Mouse (Mus musculus) lung, postnatal 0 days (tissue): ENCODE results near the gene Cyp11a1. TPM values are rescaled to one million over a fixed set of nuclear protein-coding genes. Genes with fewer than 3 reads are reported as not detected.
A peak's percentile ranks its signal among the peaks of the same experiment; 100 is the strongest.

Source experiments
- ATAC-seq: fragments of 200-750 bp; cut with Nextera tagmentation; 2 replicates; pipeline ENCODE4 v1.8.0; 2017; ENCODE audit warnings: moderate library complexity
- DNase-seq: peaks from one replicate; pipeline ENCODE4 v3.0.0-alpha.2; 2016; ENCODE audit warnings: low spot score
- H3K27ac ChIP-seq: fragments of 300-500 bp; sonication (generic); 2 replicates; pipeline ENCODE4 v1.5.1; 2014; ENCODE audit warnings: antibody characterized with exemption, mild to moderate bottlenecking, low read length, mixed read lengths
- H3K27me3 ChIP-seq: fragments of 300-500 bp; sonication (generic); replicated peaks from 2 replicates; pipeline ENCODE4 v1.6.1; 2014; ENCODE audit warnings: low read length, mixed read lengths; ENCODE audit not compliant: insufficient read depth
- H3K36me3 ChIP-seq: fragments of 300-500 bp; sonication (generic); 2 replicates; pipeline ENCODE4 v1.6.1; 2014; ENCODE audit warnings: low read length, mixed read lengths; ENCODE audit not compliant: insufficient read depth
- H3K4me1 ChIP-seq: fragments of 300-500 bp; sonication (generic); 2 replicates; pipeline ENCODE4 v1.6.1; 2014; ENCODE audit warnings: antibody characterized with exemption, low read depth, low read length, mixed read lengths; ENCODE audit not compliant: insufficient read depth
- H3K4me2 ChIP-seq: fragments of 300-500 bp; sonication (generic); replicated peaks from 2 replicates; pipeline ENCODE4 v1.6.1; 2014; ENCODE audit warnings: low read depth, mild to moderate bottlenecking, low read length, moderate library complexity, mixed read lengths
- H3K4me3 ChIP-seq: fragments of 300-500 bp; sonication (generic); 2 replicates; pipeline ENCODE4 v1.5.1; 2014; ENCODE audit warnings: low read depth, low read length
- H3K9ac ChIP-seq: fragments of 300-500 bp; sonication (generic); replicated peaks from 2 replicates; pipeline ENCODE4 v1.6.1; 2014; ENCODE audit warnings: low read depth, mild to moderate bottlenecking
- H3K9me3 ChIP-seq: fragments of 300-500 bp; sonication (generic); 2 replicates; pipeline ENCODE4 v1.6.1; 2016; ENCODE audit warnings: low read length, mixed read lengths
- CTCF ChIP-seq: IDR thresholded peaks from 2 replicates; pipeline ENCODE4 v1.5.1; 2016; ENCODE audit warnings: antibody characterized with exemption, mild to moderate bottlenecking
- EP300 ChIP-seq: IDR thresholded peaks from 2 replicates; pipeline ENCODE4 v1.6.1; 2016; ENCODE audit warnings: antibody characterized with exemption, mild to moderate bottlenecking, control low read depth
- WGBS: fragments of 180-500 bp; shearing (Covaris S2); extraction: QIAGEN DNeasy Blood & Tissue Kit; methylation state at CpG from one replicate; pipeline ENCODE4 v1.1.7; 2014; 5-methylcytosine and 5-hydroxymethylcytosine counted together
- polyA plus RNA-seq: library from polyadenylated mRNA; unstranded; fragments of >200 nt; fragmentation: Nextera tagmentation; extraction: Ambion mirVana; gene quantifications from 2 replicates; pipeline ENCODE4 v1.2.1, GENCODE M21; 2015

Cyp11a1 gene
- polyA plus RNA-seq, 1 experiment from 2014 or later: 1.2 TPM

- Histone ChIP-seq H3K4me2 (no peak overlapping the region), H3K4me1 (0 out of 2 replicates have a peak, but pooled peaks cover 5% of the 10 kb centered on the region), H3K36me3 (no peaks in the 10 kb centered on the region), H3K27me3 (no peaks in the 10 kb centered on the region), H3K9me3 (no peaks in the 10 kb centered on the region), H3K9ac (no peak overlapping the region), H3K27ac (no peak overlapping the region), H3K4me3 (no peak overlapping the region)
- no peak for TF ChIP-seq CTCF
- TF ChIP-seq EP300: no peak
- no peak for ATAC-seq
- 37% methylated on average over 2 of the region's 2 CpGs for WGBS
- DNase-seq: no peak
These were observed 6.5 kb upstream of the Cyp11a1 start for GRCm38 (mm10) chr9:57999676-58000075.

DNA sequence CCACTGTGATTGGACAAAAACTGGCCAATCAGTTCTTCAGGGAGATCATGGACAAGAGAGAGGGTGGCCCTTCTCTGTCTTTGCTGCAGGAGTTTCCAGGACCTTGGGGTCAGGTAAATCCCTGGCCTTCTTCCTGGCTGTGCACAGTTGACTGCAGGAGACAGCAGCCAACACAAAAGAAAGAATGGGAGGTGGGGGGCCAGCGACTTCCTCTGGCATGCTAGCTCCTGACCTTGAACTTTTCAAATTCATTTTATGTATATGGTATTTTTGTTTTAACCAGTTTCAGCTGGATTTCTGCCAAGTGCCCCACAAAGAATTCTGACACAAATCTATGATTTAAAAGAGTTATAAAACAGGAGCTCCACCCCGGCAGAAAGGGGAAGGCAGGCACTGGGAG, 2.9 kb upstream of the Cyp11a1 start:
- DNase-seq: no peak
- no peak overlapping the region for H3K9ac ChIP-seq

DNA sequence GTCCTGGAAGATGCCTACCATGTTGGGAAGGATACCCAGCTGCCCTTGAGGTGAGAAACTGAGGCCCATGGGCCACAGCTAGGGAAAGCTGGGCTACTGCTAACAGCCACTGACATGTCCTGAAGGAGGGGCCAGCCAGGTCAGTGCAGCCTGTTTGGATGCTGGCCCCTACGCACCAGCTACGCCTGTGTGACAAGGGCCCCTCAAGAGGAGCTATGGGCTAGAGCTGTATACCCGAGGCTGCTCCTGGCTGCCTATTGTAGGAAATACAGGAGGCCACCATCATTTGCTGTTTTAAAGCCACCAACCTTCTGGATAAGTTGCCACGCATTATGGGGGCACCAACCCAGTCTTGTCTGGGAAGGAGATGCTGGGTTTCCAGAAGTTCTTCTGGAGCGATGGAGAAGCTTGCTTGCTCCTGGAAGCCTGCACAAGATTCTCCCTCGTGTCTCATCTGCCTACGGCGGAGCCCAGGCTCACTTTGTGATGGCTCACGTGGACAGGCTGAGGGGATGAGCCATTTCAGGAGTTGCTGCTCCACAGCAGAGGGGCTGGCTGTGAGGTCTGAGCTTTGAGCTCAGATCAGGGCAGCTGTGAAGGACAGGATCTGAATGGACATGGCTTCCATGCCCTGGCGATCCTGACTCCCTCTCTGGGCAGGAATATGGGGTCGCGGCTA, 2.3 kb downstream of the Cyp11a1 start:
- TF ChIP-seq EP300: no peak
- no peak for TF ChIP-seq CTCF
- DNase-seq (no peak), ATAC-seq (no peak)
- H3K9me3 ChIP-seq: no peaks in the 10 kb centered on the region
- H3K4me3 ChIP-seq: no peak overlapping the region
- H3K27ac ChIP-seq: no peak overlapping the region
- no peak overlapping the region for H3K9ac ChIP-seq
- H3K36me3 ChIP-seq: no peaks in the 10 kb centered on the region
- H3K27me3 ChIP-seq: no peaks in the 10 kb centered on the region
- 71% methylated on average over 12 of the region's 12 CpGs for WGBS
- no peak overlapping the region for H3K4me2 ChIP-seq
- no peaks in the 10 kb centered on the region for H3K4me1 ChIP-seq

More for the DNA sequence above, 2.9 kb upstream of the Cyp11a1 start:
- no peak overlapping the region for H3K27ac ChIP-seq
- H3K27me3 ChIP-seq: no peaks in the 10 kb centered on the region
- no peak overlapping the region for H3K4me2 ChIP-seq
- no peak overlapping the region for H3K4me3 ChIP-seq
- TF ChIP-seq EP300 (no peak), CTCF (no peak)
- whole genome bisulfite sequencing: 12% methylated on average over 2 of the region's 2 CpGs
- no peaks in the 10 kb centered on the region for H3K9me3 ChIP-seq
- H3K36me3 ChIP-seq: no peaks in the 10 kb centered on the region
- no peaks in the 10 kb centered on the region for H3K4me1 ChIP-seq
- no peak for ATAC-seq

DNA sequence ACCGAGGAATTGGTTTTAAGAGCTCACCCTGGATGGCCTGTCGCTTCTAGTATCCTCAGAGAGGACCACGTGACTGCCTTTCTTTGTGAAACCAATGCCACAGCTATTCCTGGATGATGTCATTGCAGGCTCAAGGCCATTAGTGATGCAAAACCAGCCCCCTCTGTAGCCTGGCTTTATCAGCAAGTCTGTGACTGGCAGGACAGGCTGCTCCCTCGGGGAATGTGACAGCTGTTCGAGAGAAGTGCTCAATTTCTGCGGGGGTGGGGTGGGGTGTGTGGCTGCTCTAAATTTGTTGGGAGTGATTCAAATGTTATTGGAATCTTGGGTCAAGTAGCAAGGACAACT, 2.8 kb downstream of the Cyp11a1 start:
- no peaks in the 10 kb centered on the region for H3K27me3 ChIP-seq
- H3K9ac ChIP-seq: no peak overlapping the region
- H3K4me3 ChIP-seq: no peak overlapping the region
- TF ChIP-seq CTCF: no peak
- no peak for TF ChIP-seq EP300
- WGBS: 10% methylated on average over 6 of the region's 6 CpGs
- ATAC-seq (peak; percentile 68), DNase-seq (peak; percentile 66)
- no peak overlapping the region for H3K27ac ChIP-seq
- H3K36me3 ChIP-seq: no peaks in the 10 kb centered on the region
- H3K9me3 ChIP-seq: no peaks in the 10 kb centered on the region
- no peaks in the 10 kb centered on the region for H3K4me1 ChIP-seq
- H3K4me2 ChIP-seq: no peak overlapping the region

GRCm38 (mm10) chr9:58009588-58009987, 3.4 kb downstream of the Cyp11a1 start:
- DNase-seq (no peak), ATAC-seq (no peak)
- Histone ChIP-seq H3K27ac (no peak overlapping the region), H3K4me2 (no peak overlapping the region), H3K4me1 (no peaks in the 10 kb centered on the region), H3K9ac (no peak overlapping the region), H3K9me3 (no peaks in the 10 kb centered on the region), H3K36me3 (no peaks in the 10 kb centered on the region), H3K27me3 (no peaks in the 10 kb centered on the region), H3K4me3 (no peak overlapping the region)
- WGBS: 60% methylated on average over 3 of the region's 3 CpGs
- TF ChIP-seq CTCF: no peak; the same call in 1 of the 2 replicates
- no peak for TF ChIP-seq EP300

DNA sequence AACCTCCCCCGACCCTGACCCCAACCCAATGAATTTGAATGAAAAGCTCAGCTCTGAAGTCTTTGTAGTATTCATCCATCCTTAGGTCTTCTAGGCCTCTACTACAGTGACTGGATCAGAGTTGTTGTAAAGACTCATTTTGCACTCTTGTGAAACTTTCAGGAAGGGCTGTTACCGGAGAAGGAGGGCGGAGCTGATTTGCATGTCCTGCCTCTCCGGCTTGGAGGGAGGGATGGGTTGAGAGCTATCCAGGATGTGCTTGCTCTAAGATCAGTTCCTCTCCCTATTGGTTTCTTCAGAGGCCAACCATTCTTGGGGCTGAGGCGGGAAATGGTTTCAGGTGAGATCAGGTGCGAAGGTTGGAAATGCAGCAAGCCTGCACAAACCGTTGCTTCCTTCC, 4.8 kb downstream of the Cyp11a1 start:
- no peaks in the 10 kb centered on the region for H3K9me3 ChIP-seq
- ATAC-seq (no peak), DNase-seq (peak; percentile 67)
- no peak overlapping the region for H3K4me2 ChIP-seq
- H3K27ac ChIP-seq: no peak overlapping the region
- no peaks in the 10 kb centered on the region for H3K36me3 ChIP-seq
- 30% methylated on average over 7 of the region's 7 CpGs for WGBS
- H3K9ac ChIP-seq: no peak overlapping the region
- H3K27me3 ChIP-seq: no peaks in the 10 kb centered on the region
- TF ChIP-seq CTCF: no peak
- no peak for TF ChIP-seq EP300
- no peaks in the 10 kb centered on the region for H3K4me1 ChIP-seq
- H3K4me3 ChIP-seq: no peak overlapping the region

- no peaks in the 10 kb centered on the region for H3K4me1 ChIP-seq
- TF ChIP-seq EP300 (no peak), CTCF (no peak)
These were observed 5.3 kb downstream of the Cyp11a1 start for GRCm38 (mm10) chr9:58011552-58011951.

More at GRCm38 (mm10) chr9:58011552-58011951, 5.3 kb downstream of the Cyp11a1 start:
- no peaks in the 10 kb centered on the region for H3K27me3 ChIP-seq
- whole genome bisulfite sequencing: 65% methylated on average over 8 of the region's 8 CpGs
- no peak overlapping the region for H3K4me2 ChIP-seq
- H3K27ac ChIP-seq: no peak overlapping the region
- no peak overlapping the region for H3K4me3 ChIP-seq
- ATAC-seq (no peak), DNase-seq (no peak)
- no peaks in the 10 kb centered on the region for H3K36me3 ChIP-seq
- H3K9me3 ChIP-seq: no peaks in the 10 kb centered on the region
- H3K9ac ChIP-seq: no peak overlapping the region
